Mouse (Mus musculus) lung, embryonic 16.5 days (tissue): Measurements from ENCODE around the gene Cops2. TPM values are rescaled to one million over a fixed set of nuclear protein-coding genes. Genes with fewer than 3 reads are reported as not detected.

Source experiments
- ATAC-seq: fragments of 200-750 bp; cut with Nextera tagmentation; 2 replicates; pipeline ENCODE4 v1.8.0; 2017; ENCODE audit warnings: low read depth, mild to moderate bottlenecking, moderate library complexity
- H3K27ac ChIP-seq: fragments of 300-500 bp; sonication (generic); 2 replicates; pipeline ENCODE4 v1.5.1; 2014; ENCODE audit warnings: mild to moderate bottlenecking, control low read depth, low read length
- H3K27me3 ChIP-seq: fragments of 300-500 bp; sonication (generic); 2 replicates; pipeline ENCODE4 v1.6.1; 2014; ENCODE audit warnings: low read depth, low read length, mixed read lengths; ENCODE audit not compliant: control insufficient read depth, insufficient read depth
- H3K36me3 ChIP-seq: fragments of 300-500 bp; sonication (generic); 2 replicates; pipeline ENCODE4 v1.6.1; 2014; ENCODE audit warnings: low read length; ENCODE audit not compliant: control insufficient read depth, insufficient read depth
- H3K4me1 ChIP-seq: fragments of 300-500 bp; sonication (generic); replicated peaks from 2 replicates; pipeline ENCODE4 v1.6.1; 2014; ENCODE audit warnings: low read length, mixed read lengths; ENCODE audit not compliant: control insufficient read depth, insufficient read depth
- H3K4me2 ChIP-seq: fragments of 300-500 bp; sonication (generic); 2 replicates; pipeline ENCODE4 v1.6.1; 2014; ENCODE audit warnings: low read depth, low read length, control low read depth
- H3K4me3 ChIP-seq: fragments of 300-500 bp; sonication (generic); 2 replicates; pipeline ENCODE4 v1.5.1; 2014; ENCODE audit warnings: mild to moderate bottlenecking, low read length, control low read depth
- H3K9ac ChIP-seq: fragments of 300-500 bp; sonication (generic); 2 replicates; pipeline ENCODE4 v1.6.1; 2014; ENCODE audit warnings: low read length, control low read depth
- H3K9me3 ChIP-seq: fragments of 300-500 bp; sonication (generic); 2 replicates; pipeline ENCODE4 v1.6.1; 2016; ENCODE audit warnings: low read length; ENCODE audit not compliant: control insufficient read depth
- WGBS: fragments of 180-500 bp; shearing (Covaris S2); extraction: QIAGEN DNeasy Blood & Tissue Kit; methylation state at CpG from one replicate; pipeline ENCODE4 v1.1.7; 2014; 5-methylcytosine and 5-hydroxymethylcytosine counted together
- polyA plus RNA-seq: library from polyadenylated mRNA; unstranded; fragments of >200 nt; fragmentation: Nextera tagmentation; extraction: Ambion mirVana; gene quantifications from 2 replicates; pipeline ENCODE4 v1.2.1, GENCODE M21; 2015

The Cops2 gene
- polyA plus RNA-seq, 1 experiment from 2014 or later: 74.8 TPM

GRCm38 (mm10) chr2:125805826-125806225, 53.1 kb downstream of the Cops2 start:
- Histone ChIP-seq H3K4me2 (no peak overlapping the region), H3K27me3 (no peaks in the 10 kb centered on the region), H3K9me3 (no peaks in the 10 kb centered on the region), H3K9ac (no peak overlapping the region), H3K27ac (no peak overlapping the region), H3K4me3 (no peak overlapping the region), H3K4me1 (peaks cover 4% of the 10 kb centered on the region; the same call in 1 of the 2 replicates), H3K36me3 (no peaks in the 10 kb centered on the region)
- 65% methylated on average over 1 of the region's 1 CpGs for WGBS
- no peak for ATAC-seq

- no peaks in the 10 kb centered on the region for H3K36me3 ChIP-seq
- 78% methylated on average over 4 of the region's 4 CpGs for WGBS
- H3K9me3 ChIP-seq: no peaks in the 10 kb centered on the region
- peaks cover 7% of the 10 kb centered on the region for H3K4me1 ChIP-seq
- no peaks in the 10 kb centered on the region for H3K27me3 ChIP-seq
- H3K4me3 ChIP-seq: no peak overlapping the region
- ATAC-seq: no peak
- no peak overlapping the region for H3K9ac ChIP-seq
- H3K4me2 ChIP-seq: no peak overlapping the region
- H3K27ac ChIP-seq: no peak overlapping the region
Observed at GRCm38 (mm10) chr2:125801947-125802346, 57.0 kb downstream of the Cops2 start.

DNA sequence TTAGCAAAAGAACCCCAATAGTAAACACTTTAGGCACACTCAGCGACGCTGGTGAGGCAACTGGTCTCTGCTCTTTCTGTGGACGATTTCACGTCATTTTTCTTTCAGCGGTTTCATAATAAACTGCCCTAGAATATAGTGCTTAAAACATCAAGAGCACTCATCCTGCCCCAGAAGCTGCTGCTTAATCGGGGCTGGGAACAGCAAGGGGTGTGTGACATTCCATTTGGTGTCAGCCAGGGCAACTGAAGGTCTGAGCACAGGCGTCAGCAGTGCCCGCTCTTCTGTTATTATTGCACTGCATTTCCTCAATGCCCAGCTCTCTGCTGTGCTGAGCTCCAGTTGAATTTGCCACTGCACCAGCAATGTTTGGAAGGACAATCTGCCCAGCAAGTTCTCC, 57.9 kb downstream of the Cops2 start:
- Histone ChIP-seq H3K4me2 (peak overlapping the region; percentile 36), H3K4me1 (peaks cover 7% of the 10 kb centered on the region), H3K4me3 (no peak overlapping the region), H3K36me3 (no peaks in the 10 kb centered on the region), H3K9me3 (no peaks in the 10 kb centered on the region), H3K27me3 (no peaks in the 10 kb centered on the region), H3K27ac (peak overlapping the region; percentile 87), H3K9ac (no peak overlapping the region)
- peak; percentile 95 for ATAC-seq
- 7% methylated on average over 8 of the region's 8 CpGs for whole genome bisulfite sequencing

GRCm38 (mm10) chr2:125800428-125800827, 58.5 kb downstream of the Cops2 start:
- Histone ChIP-seq H3K27me3 (no peaks in the 10 kb centered on the region), H3K9me3 (no peaks in the 10 kb centered on the region), H3K4me3 (no peak overlapping the region), H3K9ac (no peak overlapping the region), H3K36me3 (no peaks in the 10 kb centered on the region), H3K4me2 (peak overlapping the region; percentile 36; the same call in 1 of the 2 replicates), H3K4me1 (peaks cover 7% of the 10 kb centered on the region), H3K27ac (peak overlapping the region; percentile 87)
- 52% methylated on average over 4 of the region's 4 CpGs for WGBS
- ATAC-seq: peak; percentile 59; the same call in 1 of the 2 replicates

DNA sequence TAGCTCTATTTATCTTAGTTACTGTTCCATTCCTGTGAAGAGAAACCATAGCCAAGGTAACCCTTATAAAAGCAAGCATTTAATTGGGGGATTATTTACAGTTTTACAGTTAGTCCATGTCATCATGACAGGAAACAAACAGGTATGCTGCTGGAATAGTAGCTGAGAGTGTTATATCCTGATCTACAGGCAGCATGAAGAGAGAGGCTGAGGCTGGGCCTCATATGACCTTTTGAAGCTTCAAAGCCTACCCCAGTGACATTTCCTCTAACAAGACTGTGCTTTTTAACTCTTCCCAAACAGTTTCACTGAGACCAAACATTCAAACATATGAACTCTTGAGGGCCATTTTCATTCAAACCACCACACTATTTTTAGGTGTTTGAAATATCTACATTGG, 61.1 kb downstream of the Cops2 start:
- Histone ChIP-seq H3K9ac (no peak overlapping the region), H3K27me3 (no peaks in the 10 kb centered on the region), H3K4me3 (no peak overlapping the region), H3K4me1 (peaks cover 7% of the 10 kb centered on the region), H3K4me2 (no peak overlapping the region), H3K36me3 (no peaks in the 10 kb centered on the region), H3K9me3 (no peaks in the 10 kb centered on the region), H3K27ac (no peak overlapping the region)
- ATAC-seq: no peak

DNA sequence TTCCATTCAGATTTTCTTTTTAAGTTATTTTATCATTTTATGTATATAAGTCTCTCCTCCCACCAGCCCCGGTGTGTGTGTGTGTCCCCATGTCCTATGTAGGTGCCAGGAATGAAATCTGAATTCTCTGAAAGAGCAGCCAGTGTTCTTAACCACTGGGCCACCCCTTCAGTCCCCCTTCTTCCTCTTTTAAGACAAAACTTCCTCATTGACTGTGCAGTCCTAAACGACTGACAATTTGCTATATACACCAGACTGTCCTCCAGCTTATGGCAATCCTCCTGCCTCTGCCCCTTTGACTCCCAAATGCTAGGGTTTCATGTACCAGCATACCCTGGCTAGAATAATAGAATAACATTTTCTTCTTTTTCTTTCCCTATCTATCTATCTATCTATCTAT, 63.8 kb downstream of the Cops2 start:
- Histone ChIP-seq H3K4me1 (peaks cover 4% of the 10 kb centered on the region), H3K9me3 (no peaks in the 10 kb centered on the region), H3K4me2 (no peak overlapping the region), H3K27me3 (no peaks in the 10 kb centered on the region), H3K27ac (no peak overlapping the region), H3K4me3 (no peak overlapping the region), H3K9ac (no peak overlapping the region), H3K36me3 (no peaks in the 10 kb centered on the region)
- ATAC-seq: no peak
- 58% methylated on average over 2 of the region's 2 CpGs for WGBS

GRCm38 (mm10) chr2:125794166-125794565, 64.8 kb downstream of the Cops2 start:
- H3K27me3 ChIP-seq: no peaks in the 10 kb centered on the region
- no peak overlapping the region for H3K4me3 ChIP-seq
- peaks cover 4% of the 10 kb centered on the region for H3K4me1 ChIP-seq
- H3K9me3 ChIP-seq: no peaks in the 10 kb centered on the region
- H3K36me3 ChIP-seq: no peaks in the 10 kb centered on the region
- ATAC-seq: no peak
- H3K9ac ChIP-seq: no peak overlapping the region
- H3K27ac ChIP-seq: no peak overlapping the region
- no peak overlapping the region for H3K4me2 ChIP-seq
- 68% methylated on average over 2 of the region's 2 CpGs for WGBS

DNA sequence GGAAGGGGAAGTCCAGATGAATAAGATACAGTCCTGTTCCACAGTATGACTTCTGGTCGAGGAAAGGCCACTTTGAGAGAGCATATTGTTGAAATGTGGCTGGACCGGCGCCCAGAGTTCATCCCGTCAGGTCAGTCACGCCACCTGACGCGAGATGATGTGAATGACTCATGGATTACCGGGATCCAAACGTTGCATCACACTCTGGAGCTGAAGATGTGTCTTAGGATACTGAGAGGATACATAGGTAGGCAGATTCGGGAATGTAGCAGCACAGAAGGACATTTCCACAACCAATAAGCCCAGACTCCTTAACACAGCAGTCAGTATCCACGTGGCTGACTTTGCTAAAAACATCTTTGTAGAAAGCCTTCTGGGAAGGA, 66.1 kb downstream of the Cops2 start:
- Histone ChIP-seq H3K9ac (no peak overlapping the region), H3K27me3 (no peaks in the 10 kb centered on the region), H3K36me3 (no peaks in the 10 kb centered on the region), H3K9me3 (no peaks in the 10 kb centered on the region), H3K4me3 (no peak overlapping the region), H3K4me2 (no peak overlapping the region), H3K4me1 (peaks cover 4% of the 10 kb centered on the region), H3K27ac (peak overlapping the region; percentile 80)
- WGBS: 77% methylated on average over 11 of the region's 11 CpGs
- ATAC-seq: no peak

DNA sequence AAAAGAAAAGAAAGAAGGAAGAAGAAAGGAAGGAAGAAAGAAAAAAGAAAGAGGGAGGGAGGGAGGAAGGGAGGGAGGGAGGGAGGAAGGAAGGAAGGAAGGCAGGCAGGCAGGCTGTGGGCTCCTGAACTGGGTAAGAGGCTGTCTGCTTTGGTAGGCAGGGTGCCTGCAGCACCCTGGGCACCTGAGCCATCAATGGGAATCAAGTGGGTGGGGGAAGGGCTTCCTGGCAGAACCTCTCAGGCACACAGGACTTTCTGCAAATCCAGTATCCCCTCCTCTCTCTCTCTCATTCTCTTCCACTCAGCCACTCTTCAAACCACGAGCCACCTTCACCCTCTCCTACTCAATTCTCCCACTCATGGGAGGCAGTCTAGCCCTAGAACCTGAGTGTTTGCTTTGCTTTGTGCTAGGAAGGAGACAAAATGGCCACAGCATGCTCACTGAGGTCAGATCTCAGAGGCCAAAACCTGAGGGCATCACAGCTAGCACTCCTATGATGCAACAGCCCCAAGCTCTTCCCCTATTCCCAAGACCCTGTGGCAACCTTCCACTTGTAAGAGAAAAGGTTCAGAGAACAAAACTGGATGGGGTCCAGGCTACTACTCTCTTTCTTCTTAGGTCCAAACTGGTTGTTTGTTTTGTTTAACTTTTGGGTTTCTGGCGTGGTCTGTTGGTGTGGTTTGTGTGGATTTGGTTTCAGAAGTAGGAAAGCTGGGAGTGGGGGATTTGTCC, 66.6 kb downstream of the Cops2 start:
- Histone ChIP-seq H3K27ac (peak overlapping the region; percentile 80), H3K9ac (no peak overlapping the region), H3K4me2 (no peak overlapping the region), H3K36me3 (no peaks in the 10 kb centered on the region), H3K4me3 (no peak overlapping the region), H3K9me3 (no peaks in the 10 kb centered on the region), H3K27me3 (no peaks in the 10 kb centered on the region), H3K4me1 (peaks cover 4% of the 10 kb centered on the region)
- 43% methylated on average over 2 of the region's 2 CpGs for whole genome bisulfite sequencing
- ATAC-seq: peak; percentile 89
